Mouse (Mus musculus): ENCODE results near the gene Pip5k1c. TPM values are rescaled to one million over a fixed set of nuclear protein-coding genes. Genes with fewer than 3 reads are reported as not detected.

The Pip5k1c gene
- 935 TPM in 1 of 2 replicates, not detected in the other for polyA plus RNA-seq (2012; ENCODE audit: insufficient read depth, insufficient read length, low replicate concordance, missing spikeins)

DNA sequence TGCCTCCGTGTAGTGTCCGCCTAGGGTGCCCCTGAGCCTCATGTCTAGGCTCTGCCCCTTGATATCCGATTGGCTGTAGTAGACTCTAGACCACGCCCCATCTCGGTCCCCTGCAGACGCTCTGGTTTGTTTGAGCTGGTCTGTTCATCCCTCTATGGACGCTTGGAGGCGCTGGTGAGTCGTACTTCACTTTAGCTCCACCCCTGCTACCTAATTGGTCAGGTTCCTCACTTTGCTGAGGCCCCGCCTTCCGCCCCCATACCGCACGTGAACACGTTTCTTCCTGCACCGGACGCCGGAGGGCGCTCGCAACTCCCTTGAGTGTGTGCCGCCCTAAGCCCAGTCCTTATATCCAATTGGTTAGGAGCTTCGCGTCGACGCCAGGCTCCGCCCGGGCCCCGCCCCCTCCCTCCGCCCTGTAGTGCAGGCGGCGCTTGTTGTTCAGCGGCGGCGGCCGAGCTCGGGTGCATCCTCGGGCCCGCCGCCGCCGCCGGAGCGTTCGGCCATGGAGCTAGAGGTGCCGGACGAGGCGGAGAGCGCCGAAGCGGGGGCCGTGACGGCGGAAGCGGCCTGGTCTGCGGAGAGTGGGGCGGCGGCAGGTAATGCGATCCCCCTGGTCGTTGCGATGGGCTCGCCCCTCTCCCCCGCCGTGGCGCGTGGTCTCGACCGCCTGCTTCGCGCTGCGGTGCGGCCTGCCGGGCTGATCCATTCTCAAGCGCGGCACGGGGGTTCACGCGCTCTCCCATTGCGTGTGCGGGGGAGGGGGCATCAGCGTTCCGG is at the start of gene Pip5k1c:
TSS of gene Pip5k1c (plus strand) at position 410 of the 780 bp plus-strand sequence.
- Histone ChIP-seq H3K4me3 (ENCODE audit: insufficient read depth, low read depth, low read length) (peak within 1 kb of the TSS; percentile 60), H3K4me1 (ENCODE audit: control insufficient read depth, insufficient read depth, low read length) (peaks cover 54% of the 10 kb centered on the region), H3K27ac (ENCODE audit: insufficient read depth, low read depth, low read length) (peak within 1 kb of the TSS; percentile 89)
- TF ChIP-seq POLR2A (IDR thresholded peaks at IDR 0.05; ENCODE audit: insufficient read depth, low read depth, low read length) (peak; percentile 99), CTCF (IDR thresholded peaks at IDR 0.05; ENCODE audit: insufficient read depth, low read depth, low read length) (peak; percentile 72; the same call in 1 of the 2 replicates)
- WGBS: under 1% methylated on average over 80 of the region's 80 CpGs

DNA sequence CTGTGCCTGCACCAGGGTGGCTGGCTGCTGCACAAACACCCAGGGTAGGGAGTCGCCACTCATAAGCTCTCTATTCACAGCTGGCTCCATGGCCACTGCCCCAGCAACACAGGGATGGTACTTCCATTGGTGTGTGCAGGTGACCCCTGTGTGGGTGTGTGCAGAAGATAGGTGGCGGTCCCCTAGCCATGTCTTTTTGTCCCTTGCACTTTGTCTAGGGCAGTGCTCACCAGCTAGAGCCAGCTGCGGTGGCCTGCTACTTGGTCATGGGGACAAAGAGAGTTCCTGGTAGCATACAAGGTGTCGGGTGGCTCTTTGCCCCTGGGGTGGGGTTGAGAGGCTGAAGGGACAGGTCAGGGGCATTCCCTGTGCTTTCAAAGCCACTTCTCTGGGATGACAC is 48.6 kb upstream of the Pip5k1c start:
- H3K27ac ChIP-seq (ENCODE audit: insufficient read depth, low read depth, low read length): no peak overlapping the region
- WGBS: 90% methylated on average over 4 of the region's 4 CpGs
- TF ChIP-seq POLR2A (IDR thresholded peaks at IDR 0.05; ENCODE audit: insufficient read depth, low read depth, low read length) (no peak), CTCF (IDR thresholded peaks at IDR 0.05; ENCODE audit: insufficient read depth, low read depth, low read length) (no peak)
- no peak overlapping the region for H3K4me3 ChIP-seq (ENCODE audit: insufficient read depth, low read depth, low read length)
- peaks cover 11% of the 10 kb centered on the region for H3K4me1 ChIP-seq (ENCODE audit: control insufficient read depth, insufficient read depth, low read length)

DNA sequence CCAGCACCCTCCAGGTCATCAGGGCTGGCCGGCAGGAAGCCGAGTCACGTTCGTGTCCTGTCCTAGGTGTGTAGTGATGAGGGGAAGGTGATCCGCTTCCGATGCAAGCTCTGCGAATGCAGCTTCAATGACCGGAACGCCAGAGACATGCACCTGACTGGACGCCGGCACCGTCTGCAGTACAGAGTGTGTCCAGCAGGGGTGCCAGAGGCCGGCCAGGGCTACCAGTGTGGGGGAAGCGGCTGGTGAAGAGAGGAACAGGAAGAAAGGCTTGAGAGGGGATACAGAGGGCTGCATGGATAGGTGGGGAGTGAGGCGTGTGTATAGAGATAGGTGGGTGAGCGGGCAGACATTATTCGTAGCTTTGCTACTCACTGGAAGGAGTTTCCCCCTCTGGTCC is 48.2 kb upstream of the Pip5k1c start:
- WGBS: 9% methylated on average over 17 of the region's 17 CpGs
- peaks cover 11% of the 10 kb centered on the region for H3K4me1 ChIP-seq (ENCODE audit: control insufficient read depth, insufficient read depth, low read length)
- H3K4me3 ChIP-seq (ENCODE audit: insufficient read depth, low read depth, low read length): no peak overlapping the region
- TF ChIP-seq POLR2A (IDR thresholded peaks at IDR 0.05; ENCODE audit: insufficient read depth, low read depth, low read length) (no peak), CTCF (IDR thresholded peaks at IDR 0.05; ENCODE audit: insufficient read depth, low read depth, low read length) (peak; percentile 74)
- H3K27ac ChIP-seq (ENCODE audit: insufficient read depth, low read depth, low read length): no peak overlapping the region

DNA sequence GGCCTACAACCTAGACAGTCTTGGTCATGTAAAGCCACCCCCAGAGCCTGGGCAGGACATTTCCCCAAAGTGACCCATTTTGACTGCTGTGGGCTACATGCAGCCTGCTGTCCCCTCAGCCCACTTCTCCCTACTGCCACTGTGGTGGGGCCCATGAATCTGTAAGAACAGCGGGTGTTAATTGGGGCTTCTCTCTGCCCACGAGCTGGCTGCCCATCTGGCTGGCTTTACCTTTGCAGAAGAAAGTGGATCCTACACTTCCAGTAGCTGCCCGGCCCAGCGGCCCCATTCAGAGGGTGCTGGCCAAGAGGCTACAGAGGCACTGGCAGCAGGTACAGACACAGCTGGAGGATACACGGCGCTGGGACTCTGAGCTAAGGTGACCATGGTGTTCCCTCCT is 47.6 kb upstream of the Pip5k1c start:
- H3K27ac ChIP-seq (ENCODE audit: insufficient read depth, low read depth, low read length): no peak overlapping the region
- H3K4me3 ChIP-seq (ENCODE audit: insufficient read depth, low read depth, low read length): no peak overlapping the region
- WGBS: 87% methylated on average over 6 of the region's 6 CpGs
- peaks cover 11% of the 10 kb centered on the region for H3K4me1 ChIP-seq (ENCODE audit: control insufficient read depth, insufficient read depth, low read length)
- TF ChIP-seq POLR2A (IDR thresholded peaks at IDR 0.05; ENCODE audit: insufficient read depth, low read depth, low read length): no peak
- no peak for TF ChIP-seq CTCF (IDR thresholded peaks at IDR 0.05; ENCODE audit: insufficient read depth, low read depth, low read length)

DNA sequence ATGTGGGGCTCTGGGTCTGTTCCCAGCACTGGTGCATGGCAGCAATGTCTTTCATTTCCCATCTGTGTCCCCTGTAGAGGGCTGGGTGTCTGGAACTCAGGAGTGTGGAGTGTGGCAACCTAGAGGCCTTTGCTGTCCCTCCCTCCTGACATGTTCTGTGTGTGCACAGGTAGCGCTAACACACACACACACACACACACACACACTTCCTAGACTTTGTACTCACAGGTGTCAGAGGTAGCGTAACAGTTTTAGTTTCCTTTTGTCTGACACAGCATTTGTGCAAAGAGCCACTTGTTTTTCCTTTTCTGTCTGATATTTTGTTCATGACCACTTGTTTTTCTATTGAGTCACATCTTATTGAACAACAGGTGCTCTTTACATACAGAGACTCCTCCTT is 45.0 kb upstream of the Pip5k1c start:
- peaks cover 21% of the 10 kb centered on the region for H3K4me1 ChIP-seq (ENCODE audit: control insufficient read depth, insufficient read depth, low read length)
- TF ChIP-seq POLR2A (IDR thresholded peaks at IDR 0.05; ENCODE audit: insufficient read depth, low read depth, low read length): no peak
- no peak for TF ChIP-seq CTCF (IDR thresholded peaks at IDR 0.05; ENCODE audit: insufficient read depth, low read depth, low read length)
- WGBS: 93% methylated on average over 2 of the region's 2 CpGs
- H3K4me3 ChIP-seq (ENCODE audit: insufficient read depth, low read depth, low read length): no peak overlapping the region
- no peak overlapping the region for H3K27ac ChIP-seq (ENCODE audit: insufficient read depth, low read depth, low read length)

DNA sequence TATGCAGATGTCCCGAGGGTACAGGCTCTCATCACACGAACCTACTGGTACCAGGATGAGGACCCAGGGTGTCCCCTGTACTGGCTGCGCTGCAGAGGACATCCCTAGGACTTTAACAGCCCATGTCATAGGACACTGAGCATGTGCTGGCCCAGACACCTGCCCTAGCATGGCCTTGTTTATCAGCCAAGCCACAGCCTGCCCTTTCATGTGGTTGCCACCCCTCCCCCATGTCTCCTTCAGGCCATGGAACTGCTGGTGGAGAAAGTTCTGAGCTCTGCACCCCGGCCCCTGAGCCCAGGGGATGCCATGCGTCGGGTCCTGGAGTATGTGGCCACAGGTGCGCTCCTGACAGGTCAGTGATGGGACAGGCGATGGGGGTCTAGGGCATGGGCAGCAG is 43.3 kb upstream of the Pip5k1c start:
- Histone ChIP-seq H3K27ac (ENCODE audit: insufficient read depth, low read depth, low read length) (no peak overlapping the region), H3K4me1 (ENCODE audit: control insufficient read depth, insufficient read depth, low read length) (peaks cover 29% of the 10 kb centered on the region), H3K4me3 (ENCODE audit: insufficient read depth, low read depth, low read length) (no peak overlapping the region)
- 84% methylated on average over 8 of the region's 8 CpGs for WGBS
- no peak for TF ChIP-seq CTCF (IDR thresholded peaks at IDR 0.05; ENCODE audit: insufficient read depth, low read depth, low read length)
- TF ChIP-seq POLR2A (IDR thresholded peaks at IDR 0.05; ENCODE audit: insufficient read depth, low read depth, low read length): no peak

DNA sequence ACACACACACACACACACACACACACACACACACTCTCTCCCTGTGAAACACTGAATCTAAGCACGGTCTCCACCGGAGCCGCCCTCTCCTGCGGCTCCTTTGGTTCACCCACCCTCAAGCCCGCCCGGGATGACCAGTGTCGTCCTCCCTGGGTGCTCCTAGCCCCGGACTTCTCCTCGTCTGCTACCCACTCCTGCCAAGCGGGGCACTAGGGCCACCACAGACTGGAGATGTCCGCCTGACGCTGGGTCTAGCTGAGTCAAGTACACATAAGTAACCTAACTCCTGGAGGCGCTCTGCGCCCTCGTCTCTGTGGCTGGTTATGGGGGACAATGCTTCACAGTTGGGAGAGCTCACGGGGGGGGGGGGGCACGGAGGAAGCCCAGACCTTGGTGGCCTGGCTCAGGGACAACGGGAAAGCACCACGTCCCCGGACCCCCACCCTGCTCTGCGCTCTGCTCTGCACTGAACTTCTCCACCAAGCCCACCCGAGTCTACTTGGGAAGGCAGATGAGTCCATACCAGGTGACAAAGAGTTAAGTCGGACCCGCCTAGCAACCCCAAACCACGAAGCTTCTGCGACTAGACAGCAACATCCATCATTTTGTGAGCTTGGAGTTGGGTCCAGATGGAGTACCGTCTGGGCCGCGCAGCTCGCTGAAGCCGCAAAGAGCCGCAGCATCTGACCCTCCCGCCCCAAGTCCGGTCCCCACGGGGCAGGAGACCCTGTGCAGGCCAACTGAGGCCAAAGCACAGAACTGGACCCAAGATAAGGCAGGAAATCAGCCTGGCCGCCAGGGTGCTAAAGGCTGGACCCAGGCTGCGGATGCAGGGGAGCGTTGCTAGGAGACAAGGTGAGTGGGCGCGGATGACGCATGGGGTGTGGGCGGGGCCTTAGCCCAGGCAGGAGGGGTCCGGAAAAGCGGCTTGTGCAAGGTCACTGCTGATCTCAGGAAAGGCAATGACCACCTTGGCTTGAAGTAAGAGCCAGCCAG is 40.0 kb upstream of the Pip5k1c start, which contains the start of gene Matk:
TSS of gene Matk (plus strand) at position 512 of the 996 bp plus-strand sequence.
- WGBS: 2% methylated on average over 42 of the region's 44 CpGs
- peaks cover 37% of the 10 kb centered on the region for H3K4me1 ChIP-seq (ENCODE audit: control insufficient read depth, insufficient read depth, low read length)
- TF ChIP-seq CTCF (IDR thresholded peaks at IDR 0.05; ENCODE audit: insufficient read depth, low read depth, low read length): no peak
- TF ChIP-seq POLR2A (IDR thresholded peaks at IDR 0.05; ENCODE audit: insufficient read depth, low read depth, low read length): peak; percentile 69
- peak within 1 kb of the TSS; percentile 53 for H3K4me3 ChIP-seq (ENCODE audit: insufficient read depth, low read depth, low read length)
- peak within 1 kb of the TSS; percentile 94 for H3K27ac ChIP-seq (ENCODE audit: insufficient read depth, low read depth, low read length)

DNA sequence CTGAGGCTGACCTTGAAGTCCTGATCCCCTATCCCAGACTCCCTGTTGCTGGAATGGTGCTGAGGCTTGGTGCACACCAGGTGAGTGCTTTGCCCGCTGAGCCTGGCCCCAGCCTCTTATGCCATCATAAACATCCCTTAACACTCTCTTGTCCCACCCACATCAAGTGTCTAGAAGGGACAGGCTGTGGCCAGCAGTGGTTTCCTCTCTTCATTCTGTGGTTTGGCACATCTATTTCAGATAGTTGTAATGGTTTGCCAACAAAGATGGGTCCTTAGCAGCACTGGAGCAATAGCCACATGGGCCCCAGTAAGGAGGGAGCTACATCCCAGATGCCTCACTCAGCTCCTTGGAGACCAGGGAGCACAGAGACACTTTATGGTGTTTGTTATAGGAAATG is 37.9 kb upstream of the Pip5k1c start:
- TF ChIP-seq CTCF (IDR thresholded peaks at IDR 0.05; ENCODE audit: insufficient read depth, low read depth, low read length) (no peak), POLR2A (IDR thresholded peaks at IDR 0.05; ENCODE audit: insufficient read depth, low read depth, low read length) (no peak)
- no peak overlapping the region for H3K27ac ChIP-seq (ENCODE audit: insufficient read depth, low read depth, low read length)
- 73% methylated on average over 1 of the region's 1 CpGs for WGBS
- peaks cover 54% of the 10 kb centered on the region for H3K4me1 ChIP-seq (ENCODE audit: control insufficient read depth, insufficient read depth, low read length)
- no peak overlapping the region for H3K4me3 ChIP-seq (ENCODE audit: insufficient read depth, low read depth, low read length)

Data from olfactory bulb, adult 2 months (tissue).